Mouse (Mus musculus) forebrain, embryonic 11.5 days (tissue): ENCODE data around the gene Filip1l. TPM values are rescaled to one million over a fixed set of nuclear protein-coding genes. Genes with fewer than 3 reads are reported as not detected.

Experiments
- ATAC-seq: fragments of 200-750 bp; cut with Nextera tagmentation; replicated peaks from 2 replicates; pipeline ENCODE4 v1.8.0; 2017; ENCODE audit warnings: moderate TSS enrichment; ENCODE audit not compliant: low FRiP score
- DNase-seq: peaks from one replicate; pipeline ENCODE4 v3.0.0-alpha.2; 2017; ENCODE audit warnings: low spot score
- H3K27ac ChIP-seq: fragments of 300-500 bp; sonication (generic); 2 replicates; pipeline ENCODE4 v1.5.1; 2014; ENCODE audit warnings: low read depth, low read length
- H3K27me3 ChIP-seq: fragments of 300-500 bp; sonication (generic); 2 replicates; pipeline ENCODE4 v1.6.1; 2014; ENCODE audit warnings: mild to moderate bottlenecking, low read length, mixed read lengths; ENCODE audit not compliant: control insufficient read depth, insufficient read depth
- H3K36me3 ChIP-seq: fragments of 300-500 bp; sonication (generic); 2 replicates; pipeline ENCODE4 v1.6.1; 2014; ENCODE audit warnings: mild to moderate bottlenecking, low read length, moderate library complexity, mixed read lengths; ENCODE audit not compliant: control insufficient read depth, insufficient read depth
- H3K4me1 ChIP-seq: fragments of 300-500 bp; sonication (generic); replicated peaks from 2 replicates; pipeline ENCODE4 v1.6.1; 2014; ENCODE audit warnings: low read length, mixed read lengths; ENCODE audit not compliant: control insufficient read depth, insufficient read depth
- H3K4me2 ChIP-seq: fragments of 300-500 bp; sonication (generic); 2 replicates; pipeline ENCODE4 v1.6.1; 2014; ENCODE audit warnings: low read depth, mild to moderate bottlenecking, low read length, moderate library complexity, mixed read lengths; ENCODE audit not compliant: severe bottlenecking
- H3K4me3 ChIP-seq: fragments of 300-500 bp; sonication (generic); 2 replicates; pipeline ENCODE4 v1.5.1; 2014; ENCODE audit warnings: low read depth, low read length
- H3K9ac ChIP-seq: fragments of 300-500 bp; sonication (generic); 2 replicates; pipeline ENCODE4 v1.6.1; 2014; ENCODE audit warnings: low read length
- H3K9me3 ChIP-seq: fragments of 300-500 bp; sonication (generic); 2 replicates; pipeline ENCODE4 v1.6.1; 2016; ENCODE audit warnings: low read length, mixed read lengths; ENCODE audit not compliant: control insufficient read depth
- WGBS: fragments of 180-500 bp; shearing (Covaris S2); extraction: QIAGEN DNeasy Blood & Tissue Kit; methylation state at CpG from one replicate; pipeline ENCODE4 v1.1.7; 2014; 5-methylcytosine and 5-hydroxymethylcytosine counted together
- polyA plus RNA-seq: library from polyadenylated mRNA; unstranded; fragments of >200 nt; fragmentation: Nextera tagmentation; extraction: Ambion mirVana; gene quantifications from 2 replicates; pipeline ENCODE4 v1.2.1, GENCODE M21; 2014

Gene Filip1l
- polyA plus RNA-seq, 1 experiment from 2014 or later, result 10.0 TPM

GRCm38 (mm10) chr16:57340613-57340898 lies 12.3 kb upstream of the Filip1l start:
- Histone ChIP-seq H3K9me3 (no peaks in the 10 kb centered on the region), H3K27me3 (no peaks in the 10 kb centered on the region), H3K4me2 (no peak overlapping the region), H3K9ac (no peak overlapping the region), H3K4me3 (no peak overlapping the region), H3K4me1 (no peaks in the 10 kb centered on the region), H3K27ac (no peak overlapping the region), H3K36me3 (no peaks in the 10 kb centered on the region)
- WGBS, result 63% methylated on average over 5 of the region's 5 CpGs
- DNase-seq (no peak), ATAC-seq (no peak)

- H3K9me3 ChIP-seq, result no peaks in the 10 kb centered on the region
- H3K36me3 ChIP-seq, result no peaks in the 10 kb centered on the region
- DNase-seq, result no peak
- 80% methylated on average over 3 of the region's 3 CpGs for WGBS
- no peak for ATAC-seq
- no peak overlapping the region for H3K27ac ChIP-seq
- no peak overlapping the region for H3K4me3 ChIP-seq
- H3K4me2 ChIP-seq, result no peak overlapping the region
- no peak overlapping the region for H3K9ac ChIP-seq
- H3K27me3 ChIP-seq, result no peaks in the 10 kb centered on the region
- H3K4me1 ChIP-seq, result no peaks in the 10 kb centered on the region
Observed at GRCm38 (mm10) chr16:57346258-57346657, 6.6 kb upstream of the Filip1l start.

- Histone ChIP-seq H3K27ac (no peak overlapping the region), H3K4me2 (no peak overlapping the region), H3K36me3 (no peaks in the 10 kb centered on the region), H3K4me3 (no peak overlapping the region), H3K4me1 (no peaks in the 10 kb centered on the region), H3K27me3 (no peaks in the 10 kb centered on the region), H3K9ac (no peak overlapping the region), H3K9me3 (no peaks in the 10 kb centered on the region)
- no peak for ATAC-seq
- 80% methylated on average over 3 of the region's 3 CpGs for WGBS
- DNase-seq, result no peak
Observed at GRCm38 (mm10) chr16:57349039-57349438, 3.9 kb upstream of the Filip1l start.

GRCm38 (mm10) chr16:57349689-57350088 lies 3.2 kb upstream of the Filip1l start:
- no peak overlapping the region for H3K4me2 ChIP-seq
- ATAC-seq, result no peak
- no peak overlapping the region for H3K4me3 ChIP-seq
- DNase-seq, result no peak
- 72% methylated on average over 3 of the region's 3 CpGs for WGBS
- H3K9me3 ChIP-seq, result no peaks in the 10 kb centered on the region
- no peaks in the 10 kb centered on the region for H3K27me3 ChIP-seq
- no peaks in the 10 kb centered on the region for H3K4me1 ChIP-seq
- H3K27ac ChIP-seq, result no peak overlapping the region
- no peaks in the 10 kb centered on the region for H3K36me3 ChIP-seq
- H3K9ac ChIP-seq, result no peak overlapping the region

- H3K9ac ChIP-seq, result no peak overlapping the region
- 87% methylated on average over 11 of the region's 11 CpGs for WGBS
- H3K27ac ChIP-seq, result no peak overlapping the region
- H3K4me3 ChIP-seq, result no peak overlapping the region
- ATAC-seq, result no peak
- no peak for DNase-seq
- H3K36me3 ChIP-seq, result no peaks in the 10 kb centered on the region
- H3K4me2 ChIP-seq, result no peak overlapping the region
- H3K4me1 ChIP-seq, result no peaks in the 10 kb centered on the region
- no peaks in the 10 kb centered on the region for H3K27me3 ChIP-seq
- H3K9me3 ChIP-seq, result no peaks in the 10 kb centered on the region
Observed at GRCm38 (mm10) chr16:57353166-57353721, 351 bp downstream of the Filip1l start.

- DNase-seq (no peak), ATAC-seq (no peak)
- Histone ChIP-seq H3K27ac (no peak overlapping the region), H3K9ac (no peak overlapping the region), H3K4me1 (no peaks in the 10 kb centered on the region), H3K4me2 (no peak overlapping the region), H3K4me3 (no peak overlapping the region), H3K36me3 (no peaks in the 10 kb centered on the region), H3K27me3 (no peaks in the 10 kb centered on the region), H3K9me3 (no peaks in the 10 kb centered on the region)
- WGBS, result 81% methylated on average over 6 of the region's 6 CpGs
Observed at GRCm38 (mm10) chr16:57353932-57354331, 1.0 kb downstream of the Filip1l start.

GRCm38 (mm10) chr16:57356454-57356853 lies 3.6 kb downstream of the Filip1l start:
- no peak for DNase-seq
- WGBS, result 70% methylated on average over 6 of the region's 6 CpGs

GRCm38 (mm10) chr16:57357011-57357410 lies 4.1 kb downstream of the Filip1l start:
- Histone ChIP-seq H3K9ac (no peak overlapping the region), H3K4me2 (no peak overlapping the region), H3K9me3 (no peaks in the 10 kb centered on the region), H3K27me3 (no peaks in the 10 kb centered on the region), H3K4me1 (no peaks in the 10 kb centered on the region), H3K27ac (no peak overlapping the region), H3K4me3 (no peak overlapping the region), H3K36me3 (no peaks in the 10 kb centered on the region)
- no peak for ATAC-seq
- 94% methylated on average over 6 of the region's 6 CpGs for WGBS
- no peak for DNase-seq

More at GRCm38 (mm10) chr16:57356454-57356853, 3.6 kb downstream of the Filip1l start:
- no peaks in the 10 kb centered on the region for H3K9me3 ChIP-seq
- ATAC-seq, result no peak
- H3K4me3 ChIP-seq, result no peak overlapping the region
- no peaks in the 10 kb centered on the region for H3K36me3 ChIP-seq
- no peak overlapping the region for H3K4me2 ChIP-seq
- no peaks in the 10 kb centered on the region for H3K27me3 ChIP-seq
- H3K9ac ChIP-seq, result no peak overlapping the region
- no peaks in the 10 kb centered on the region for H3K4me1 ChIP-seq
- no peak overlapping the region for H3K27ac ChIP-seq

GRCm38 (mm10) chr16:57359251-57359650 lies 6.4 kb downstream of the Filip1l start:
- WGBS, result 84% methylated on average over 10 of the region's 10 CpGs
- Histone ChIP-seq H3K27ac (no peak overlapping the region), H3K4me2 (no peak overlapping the region), H3K4me1 (no peaks in the 10 kb centered on the region), H3K27me3 (no peaks in the 10 kb centered on the region), H3K4me3 (no peak overlapping the region), H3K9me3 (no peaks in the 10 kb centered on the region), H3K9ac (no peak overlapping the region), H3K36me3 (no peaks in the 10 kb centered on the region)
- DNase-seq, result no peak
- ATAC-seq, result no peak
